ENCODE assay signal across 8 mouse cellular contexts in genomic region chr9:86745926-86746581, GRCm38 (mm10). TPM values are rescaled to one million over a fixed set of nuclear protein-coding genes. Genes with fewer than 3 reads are reported as not detected.
DNase-seq lines count a peak whose midpoint lies in the region; ATAC-seq and TF ChIP-seq lines count a peak whose summit lies in the region.

No protein-coding gene starts in this region.

- H3K36me3 ChIP-seq in kidney, adult 2 months (ENCODE audit: control insufficient read depth, insufficient read depth, low read length) = no peaks in the 10 kb centered on the region
- no peaks in the 10 kb centered on the region for H3K36me3 ChIP-seq in midbrain, embryonic 14.5 days (ENCODE audit: control insufficient read depth, insufficient read depth, low read length)
- H3K36me3 ChIP-seq in stomach, postnatal 0 days (ENCODE audit: control insufficient read depth, insufficient read depth, low read length) = no peaks in the 10 kb centered on the region

- TF ChIP-seq EP300 in stomach, postnatal 0 days (optimal IDR thresholded peaks at IDR 0.05) = no peak

- H3K9me3 ChIP-seq in midbrain, embryonic 14.5 days (ENCODE audit: control insufficient read depth, low read length) = no peaks in the 10 kb centered on the region
- no peaks in the 10 kb centered on the region for H3K9me3 ChIP-seq in stomach, postnatal 0 days (ENCODE audit: control insufficient read depth, low read length)

- H3K4me1 ChIP-seq in kidney, adult 2 months (ENCODE audit: control insufficient read depth, insufficient read depth, low read length) = no peaks in the 10 kb centered on the region
- peaks cover 5% of the 10 kb centered on the region; the same call in 1 of the 2 replicates for H3K4me1 ChIP-seq in midbrain, embryonic 14.5 days (ENCODE audit: control insufficient read depth, insufficient read depth, low read length)
- H3K4me1 ChIP-seq in stomach, postnatal 0 days (replicated peaks; ENCODE audit: control insufficient read depth, insufficient read depth) = 0 out of 2 replicates have a peak, but pooled peaks cover 2% of the 10 kb centered on the region

- peak; percentile 98; the same call in 1 of the 2 replicates for TF ChIP-seq CTCF in kidney, adult 2 months (conservative IDR thresholded peaks at IDR 0.05; ENCODE audit: insufficient read depth, insufficient read length, low read depth, low read length)
- peak; percentile 99 for TF ChIP-seq CTCF in stomach, postnatal 0 days (IDR thresholded peaks at IDR 0.05; ENCODE audit: low read depth)

- intact Hi-C loops in left cerebral cortex, postnatal 4 days (cut with DNase I) = loop anchor here (5.0 kb wide), 1 partner anchor 154 kb away; no protein-coding TSS in a partner anchor

- H3K27ac ChIP-seq in kidney, adult 2 months (ENCODE audit: insufficient read depth, low read depth, low read length) = no peak overlapping the region
- no peak overlapping the region for H3K27ac ChIP-seq in midbrain, embryonic 14.5 days (replicated peaks; ENCODE audit: low read depth, low read length)
- no peak overlapping the region for H3K27ac ChIP-seq in stomach, postnatal 0 days (replicated peaks)

- peak; percentile 87 for ATAC-seq in granulocyte monocyte progenitor cell, adult 5-6 weeks (replicated peaks; ENCODE audit: poor library complexity, severe bottlenecking)
- peak; percentile 73 for ATAC-seq in midbrain, embryonic 14.5 days (ENCODE audit: low FRiP score, low TSS enrichment)
- peak; percentile 87 for ATAC-seq in stomach, postnatal 0 days (ENCODE audit: low FRiP score, low TSS enrichment)

- H3K27me3 ChIP-seq in kidney, adult 2 months (replicated peaks; ENCODE audit: control insufficient read depth, insufficient read depth, low read length) = no peaks in the 10 kb centered on the region
- no peaks in the 10 kb centered on the region for H3K27me3 ChIP-seq in midbrain, embryonic 14.5 days (ENCODE audit: control insufficient read depth, insufficient read depth, low read length)
- no peaks in the 10 kb centered on the region for H3K27me3 ChIP-seq in stomach, postnatal 0 days (ENCODE audit: control insufficient read depth, insufficient read depth, low read length)

- WGBS in kidney, adult 2 months = 30% methylated on average over 13 of the region's 13 CpGs
- WGBS in midbrain, embryonic 14.5 days = 33% methylated on average over 13 of the region's 13 CpGs
- WGBS in stomach, postnatal 0 days = 20% methylated on average over 13 of the region's 13 CpGs

- H3K4me3 ChIP-seq in kidney, adult 2 months (ENCODE audit: insufficient read depth, low read depth, low read length) = no peak overlapping the region
- no peak overlapping the region for H3K4me3 ChIP-seq in midbrain, embryonic 14.5 days (replicated peaks; ENCODE audit: low read depth, low read length)
- no peak overlapping the region for H3K4me3 ChIP-seq in stomach, postnatal 0 days (ENCODE audit: low read depth, low read length)

- peak; percentile 68 for DNase-seq in ovary, adult 18-20 months (ENCODE audit: low spot score)
- DNase-seq in ovary, postnatal 10 days (ENCODE audit: low spot score) = no peak
- DNase-seq in embryo, embryonic 11.5 days (ENCODE audit: low read depth, low spot score) = peak; percentile 41
- peak; percentile 69 for DNase-seq in kidney, adult 2 months
- peak; percentile 72 for DNase-seq in left cerebral cortex, postnatal 4 days
- DNase-seq in midbrain, embryonic 14.5 days = peak; percentile 91
- DNase-seq in stomach, postnatal 0 days (ENCODE audit: low spot score) = peak; percentile 69

- peak overlapping the region; percentile 28; the same call in 1 of the 2 replicates for H3K4me2 ChIP-seq in midbrain, embryonic 14.5 days (ENCODE audit: low read length)
- no peak overlapping the region for H3K4me2 ChIP-seq in stomach, postnatal 0 days (replicated peaks; ENCODE audit: low read depth)

- no peak for TF ChIP-seq POLR2A in kidney, adult 2 months (IDR thresholded peaks at IDR 0.05; ENCODE audit: low read depth, low read length)

- H3K9ac ChIP-seq in midbrain, embryonic 14.5 days (replicated peaks; ENCODE audit: low read length) = no peak overlapping the region
- no peak overlapping the region for H3K9ac ChIP-seq in stomach, postnatal 0 days (ENCODE audit: low read length)

RNA-seq across cellular contexts. Expression of gene Prss35, which starts 2.6 kb away (rescaled TPM):
- total RNA-seq in granulocyte monocyte progenitor cell, adult 5-6 weeks (2014; fragmentation: Nextera tagmentation) = not detected in 2 replicates
- not detected in 2 replicates for total RNA-seq in granulocyte monocyte progenitor cell, adult 5-6 weeks (2017)
- polyA plus RNA-seq in kidney, adult 2 months (2012; rRNA removed) = 0.20 and 0.87 TPM in 2 replicates
- total RNA-seq in left cerebral cortex, postnatal 4 days (2021) = 10 to 100 TPM; 10.9 to 11.4 TPM
- polyA plus RNA-seq in midbrain, embryonic 14.5 days (2014; fragmentation: Nextera tagmentation; extraction: Ambion mirVana) = 2.9 and 3.3 TPM in 2 replicates
- polyA plus RNA-seq in stomach, postnatal 0 days (2015; fragmentation: Nextera tagmentation; extraction: Ambion mirVana) = 3.9 and 4.6 TPM in 2 replicates

RNA-seq across cellular contexts. Expression of gene Me1, which starts 50.3 kb away (rescaled TPM):
- not detected in 2 replicates for total RNA-seq in granulocyte monocyte progenitor cell, adult 5-6 weeks (2014; fragmentation: Nextera tagmentation)
- total RNA-seq in granulocyte monocyte progenitor cell, adult 5-6 weeks (2017) = not detected in 2 replicates
- 150 and 153 TPM in 2 replicates for polyA plus RNA-seq in kidney, adult 2 months (2012; rRNA removed)
- total RNA-seq in left cerebral cortex, postnatal 4 days (2021) = 10 to 100 TPM; 60.3 to 64.4 TPM
- polyA plus RNA-seq in midbrain, embryonic 14.5 days (2014; fragmentation: Nextera tagmentation; extraction: Ambion mirVana) = 31.1 and 36.4 TPM in 2 replicates
- 171 and 189 TPM in 2 replicates for polyA plus RNA-seq in stomach, postnatal 0 days (2015; fragmentation: Nextera tagmentation; extraction: Ambion mirVana)
